Mouse (Mus musculus) ES-Bruce4 (cell line): ENCODE results near the gene Sorcs3.

Experiments used
- CTCF ChIP-seq: IDR thresholded peaks from one replicate; pipeline ENCODE4 v1.8.1; 2011; ENCODE audit warnings: low read depth, low read length
- EP300 ChIP-seq: IDR thresholded peaks from 2 replicates; pipeline ENCODE4 v1.6.1; 2011; ENCODE audit warnings: low read depth, low read length; ENCODE audit not compliant: insufficient read depth
- POLR2A ChIP-seq: IDR thresholded peaks from one replicate; pipeline ENCODE4 v1.8.1; 2011; ENCODE audit warnings: low read length; ENCODE audit not compliant: insufficient read depth

- no peak for TF ChIP-seq POLR2A
- no peak for TF ChIP-seq CTCF
- no peak for TF ChIP-seq EP300
Observed at GRCm38 (mm10) chr19:48294251-48294650, 88.4 kb downstream of the Sorcs3 start.
